Mouse (Mus musculus): ENCODE measurements around the gene Matk. TPM values are rescaled to one million over a fixed set of nuclear protein-coding genes. Genes with fewer than 3 reads are reported as not detected.

The Matk gene
- total and polyA plus RNA-seq, 3 experiments, result 0.05 TPM; not detected in 2

- peak overlapping the region; percentile 66; the same call in 1 of the 2 replicates for H3K4me3 ChIP-seq (ENCODE audit: low read depth, low read length)
- no peak for ATAC-seq (ENCODE audit: extremely low read depth, insufficient number of reproducible peaks, low FRiP score, poor library complexity, severe bottlenecking)
- peaks cover 100% of the 10 kb centered on the region for H3K4me1 ChIP-seq (ENCODE audit: insufficient read depth, low read depth, low read length)
These were observed 45.8 kb downstream of the Matk start for GRCm38 (mm10) chr10:81298369-81299100.

GRCm38 (mm10) chr10:81299585-81300351, 47.0 kb downstream of the Matk start:
- Histone ChIP-seq H3K9me3 (replicated peaks) (no peaks in the 10 kb centered on the region), H3K36me3 (replicated peaks) (peaks cover 94% of the 10 kb centered on the region), H3K4me1 (ENCODE audit: insufficient read depth, low read depth, low read length) (peaks cover 99% of the 10 kb centered on the region), H3K27me3 (ENCODE audit: insufficient read depth, low read length) (no peaks in the 10 kb centered on the region), H3K4me3 (ENCODE audit: low read depth, low read length) (peak overlapping the region; percentile 36; the same call in 1 of the 2 replicates)
- no peak for DNase-seq (ENCODE audit: low spot score)
- TF ChIP-seq CTCF (IDR thresholded peaks at IDR 0.05; ENCODE audit: low read depth, low read length) (no peak), POLR2AphosphoS5 (IDR thresholded peaks at IDR 0.05; ENCODE audit: insufficient replicate concordance, low read depth, low read length) (no peak), GATA2 (IDR thresholded peaks at IDR 0.05; ENCODE audit: borderline replicate concordance, low read depth, low read length) (no peak), GATA1 (IDR thresholded peaks at IDR 0.05; ENCODE audit: borderline replicate concordance, low read length) (no peak), TAL1 (conservative IDR thresholded peaks at IDR 0.05; ENCODE audit: low read depth, low read length) (no peak)
- ATAC-seq (ENCODE audit: extremely low read depth, insufficient number of reproducible peaks, low FRiP score, poor library complexity, severe bottlenecking), result no peak

More at GRCm38 (mm10) chr10:81298369-81299100, 45.8 kb downstream of the Matk start:
- H3K9me3 ChIP-seq (replicated peaks), result no peaks in the 10 kb centered on the region
- H3K36me3 ChIP-seq (replicated peaks), result peaks cover 93% of the 10 kb centered on the region
- no peak for DNase-seq (ENCODE audit: low spot score)
- TF ChIP-seq TAL1 (conservative IDR thresholded peaks at IDR 0.05; ENCODE audit: low read depth, low read length) (no peak), POLR2AphosphoS5 (IDR thresholded peaks at IDR 0.05; ENCODE audit: insufficient replicate concordance, low read depth, low read length) (no peak), GATA2 (IDR thresholded peaks at IDR 0.05; ENCODE audit: borderline replicate concordance, low read depth, low read length) (no peak), GATA1 (IDR thresholded peaks at IDR 0.05; ENCODE audit: borderline replicate concordance, low read length) (no peak)
- H3K27me3 ChIP-seq (ENCODE audit: insufficient read depth, low read length), result no peaks in the 10 kb centered on the region

- DNase-seq (ENCODE audit: low spot score), result no peak
- TF ChIP-seq GATA2 (IDR thresholded peaks at IDR 0.05; ENCODE audit: borderline replicate concordance, low read depth, low read length), result no peak
- no peak for TF ChIP-seq POLR2AphosphoS5 (IDR thresholded peaks at IDR 0.05; ENCODE audit: insufficient replicate concordance, low read depth, low read length)
- TF ChIP-seq GATA1 (IDR thresholded peaks at IDR 0.05; ENCODE audit: borderline replicate concordance, low read length), result no peak
- TF ChIP-seq CTCF (IDR thresholded peaks at IDR 0.05; ENCODE audit: low read depth, low read length), result no peak
- no peak for ATAC-seq (ENCODE audit: extremely low read depth, insufficient number of reproducible peaks, low FRiP score, poor library complexity, severe bottlenecking)
- Histone ChIP-seq H3K36me3 (replicated peaks) (peaks cover 94% of the 10 kb centered on the region), H3K4me1 (ENCODE audit: insufficient read depth, low read depth, low read length) (peaks cover 99% of the 10 kb centered on the region), H3K9me3 (replicated peaks) (no peaks in the 10 kb centered on the region), H3K27me3 (ENCODE audit: insufficient read depth, low read length) (no peaks in the 10 kb centered on the region), H3K4me3 (ENCODE audit: low read depth, low read length) (peak overlapping the region; percentile 36; the same call in 1 of the 2 replicates)
These were observed 47.7 kb downstream of the Matk start for GRCm38 (mm10) chr10:81300352-81300907.

GRCm38 (mm10) chr10:81301321-81301720, 48.6 kb downstream of the Matk start:
- peaks cover 97% of the 10 kb centered on the region for H3K4me1 ChIP-seq (ENCODE audit: insufficient read depth, low read depth, low read length)
- H3K36me3 ChIP-seq (replicated peaks), result peaks cover 94% of the 10 kb centered on the region
- H3K4me3 ChIP-seq (ENCODE audit: low read depth, low read length), result no peak overlapping the region; the same call in 1 of the 2 replicates
- no peaks in the 10 kb centered on the region for H3K9me3 ChIP-seq (replicated peaks)
- H3K27me3 ChIP-seq (ENCODE audit: insufficient read depth, low read length), result no peaks in the 10 kb centered on the region
- no peak for TF ChIP-seq TAL1 (conservative IDR thresholded peaks at IDR 0.05; ENCODE audit: low read depth, low read length)
- ATAC-seq (ENCODE audit: extremely low read depth, insufficient number of reproducible peaks, low FRiP score, poor library complexity, severe bottlenecking), result no peak
- no peak for DNase-seq (ENCODE audit: low spot score)

DNA sequence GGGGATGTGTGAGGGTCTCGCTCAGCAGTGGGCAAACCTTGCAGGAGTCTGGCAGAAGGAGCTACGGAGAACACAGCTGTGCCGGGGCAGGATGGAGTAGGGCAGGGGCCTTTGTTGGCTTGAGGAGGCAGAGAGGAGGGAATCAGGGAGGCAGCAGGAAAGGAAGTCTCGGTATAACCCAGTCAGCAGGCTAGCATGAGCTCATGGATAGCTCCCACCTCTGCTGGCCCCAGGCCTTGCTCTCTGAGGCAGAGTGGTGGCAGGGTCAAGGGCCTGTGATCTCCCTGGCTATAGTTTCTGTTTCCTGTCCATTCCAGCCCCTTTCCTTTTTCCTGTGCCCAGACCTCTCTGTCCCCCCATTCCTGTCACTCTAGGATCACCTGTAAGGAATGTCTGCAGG, 49.6 kb downstream of the Matk start:
- H3K4me3 ChIP-seq (ENCODE audit: low read depth, low read length), result peak overlapping the region; percentile 69; the same call in 1 of the 2 replicates
- peaks cover 94% of the 10 kb centered on the region for H3K4me1 ChIP-seq (ENCODE audit: insufficient read depth, low read depth, low read length)
- no peak for ATAC-seq (ENCODE audit: extremely low read depth, insufficient number of reproducible peaks, low FRiP score, poor library complexity, severe bottlenecking)

DNA sequence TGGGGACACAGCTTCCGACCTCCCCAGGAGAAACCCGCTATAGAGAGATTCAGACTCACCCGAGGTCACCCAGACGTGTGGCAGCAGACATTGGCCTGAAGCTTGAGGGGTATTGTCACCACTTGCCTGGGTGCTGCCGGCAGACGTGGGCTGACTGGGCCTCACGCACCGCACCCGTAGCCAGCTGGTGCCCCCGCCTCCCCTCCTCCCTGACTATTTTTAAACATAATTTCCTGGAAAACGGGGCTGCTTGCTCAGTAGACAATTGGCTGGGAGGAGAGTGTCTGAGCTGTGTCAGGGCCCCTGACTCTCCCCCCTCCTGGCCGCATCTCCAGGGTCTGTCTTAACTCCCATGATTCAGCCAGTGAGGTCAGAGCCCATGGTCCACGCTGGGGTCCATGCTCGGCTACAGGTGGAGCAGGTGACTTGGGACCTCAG, 50.1 kb downstream of the Matk start:
- Histone ChIP-seq H3K36me3 (replicated peaks) (peaks cover 96% of the 10 kb centered on the region), H3K9me3 (replicated peaks) (no peaks in the 10 kb centered on the region), H3K4me1 (ENCODE audit: insufficient read depth, low read depth, low read length) (peaks cover 94% of the 10 kb centered on the region), H3K27me3 (ENCODE audit: insufficient read depth, low read length) (no peaks in the 10 kb centered on the region), H3K4me3 (ENCODE audit: low read depth, low read length) (peak overlapping the region; percentile 69; the same call in 1 of the 2 replicates)
- TF ChIP-seq GATA1 (IDR thresholded peaks at IDR 0.05; ENCODE audit: borderline replicate concordance, low read length) (no peak), TAL1 (conservative IDR thresholded peaks at IDR 0.05; ENCODE audit: low read depth, low read length) (no peak), CTCF (IDR thresholded peaks at IDR 0.05; ENCODE audit: low read depth, low read length) (no peak), POLR2AphosphoS5 (IDR thresholded peaks at IDR 0.05; ENCODE audit: insufficient replicate concordance, low read depth, low read length) (no peak), GATA2 (IDR thresholded peaks at IDR 0.05; ENCODE audit: borderline replicate concordance, low read depth, low read length) (no peak)
- ATAC-seq (ENCODE audit: extremely low read depth, insufficient number of reproducible peaks, low FRiP score, poor library complexity, severe bottlenecking) (peak; percentile 55), DNase-seq (ENCODE audit: low spot score) (peak; percentile 66)

More for the DNA sequence above, 49.6 kb downstream of the Matk start:
- Histone ChIP-seq H3K27me3 (ENCODE audit: insufficient read depth, low read length) (no peaks in the 10 kb centered on the region), H3K9me3 (replicated peaks) (no peaks in the 10 kb centered on the region), H3K36me3 (replicated peaks) (peaks cover 96% of the 10 kb centered on the region)
- DNase-seq (ENCODE audit: low spot score), result no peak
- TF ChIP-seq CTCF (IDR thresholded peaks at IDR 0.05; ENCODE audit: low read depth, low read length) (no peak), TAL1 (conservative IDR thresholded peaks at IDR 0.05; ENCODE audit: low read depth, low read length) (no peak), GATA1 (IDR thresholded peaks at IDR 0.05; ENCODE audit: borderline replicate concordance, low read length) (no peak), GATA2 (IDR thresholded peaks at IDR 0.05; ENCODE audit: borderline replicate concordance, low read depth, low read length) (no peak), POLR2AphosphoS5 (IDR thresholded peaks at IDR 0.05; ENCODE audit: insufficient replicate concordance, low read depth, low read length) (no peak)
